Mouse (Mus musculus) MEL (cell line): Measurements from ENCODE around the gene Sparcl1. TPM values are rescaled to one million over a fixed set of nuclear protein-coding genes. Genes with fewer than 3 reads are reported as not detected.

Experiments used
- DNase-seq: peaks from one replicate; pipeline ENCODE4 v3.0.0; 2011; ENCODE audit warnings: low read depth, low spot score
- H3K27ac ChIP-seq: 2 replicates; pipeline ENCODE4 v1.5.1; 2012; ENCODE audit warnings: low read depth, mild to moderate bottlenecking, control low read depth, low read length, moderate library complexity; ENCODE audit not compliant: control insufficient read depth
- H3K27me3 ChIP-seq, 2 experiments: fragments of 150-350 bp in 1 of 2; sonication (generic) in 1 of 2; 2 replicates each; pipeline ENCODE4 v1.6.1; 2012; ENCODE audit warnings: low read length in 2 of 2, mild to moderate bottlenecking in 2 of 2, improper control_type of control experiment in 1 of 2, moderate library complexity in 1 of 2; ENCODE audit not compliant: insufficient read depth in 2 of 2, control insufficient read depth in 1 of 2
- H3K36me3 ChIP-seq, 2 experiments: 2 replicates each; pipeline ENCODE4 v1.6.1; 2012 to 2014; ENCODE audit warnings: low read length in 2 of 2, improper control_type of control experiment in 1 of 2, inconsistent platforms in 1 of 2, mild to moderate bottlenecking in 1 of 2; ENCODE audit not compliant: insufficient read depth in 2 of 2, control insufficient read depth in 1 of 2
- H3K4me1 ChIP-seq, 2 experiments: fragments of 150-350 bp in 1 of 2; sonication (generic) in 1 of 2; 2 replicates each; pipeline ENCODE4 v1.6.1; 2012; ENCODE audit warnings: low read length in 2 of 2, improper control_type of control experiment in 1 of 2, mild to moderate bottlenecking in 1 of 2; ENCODE audit not compliant: insufficient read depth in 2 of 2, control insufficient read depth in 1 of 2
- H3K4me3 ChIP-seq, 2 experiments: fragments of 150-350 bp in 1 of 2; sonication (generic) in 1 of 2; 2 replicates each; pipeline ENCODE4 v1.5.1; 2012; ENCODE audit warnings: low read depth in 2 of 2, low read length in 2 of 2, mild to moderate bottlenecking in 2 of 2, moderate library complexity in 2 of 2, control low read depth in 1 of 2, improper control_type of control experiment in 1 of 2; ENCODE audit not compliant: control insufficient read depth in 1 of 2, insufficient read depth in 1 of 2
- H3K79me2 ChIP-seq: 2 replicates; pipeline ENCODE4 v1.6.1; 2012; ENCODE audit warnings: mild to moderate bottlenecking, low read length, moderate library complexity; ENCODE audit not compliant: control insufficient read depth, poor library complexity, insufficient read depth
- H3K9ac ChIP-seq: 2 replicates; pipeline ENCODE4 v1.6.1; 2012; ENCODE audit warnings: low read depth, mild to moderate bottlenecking, control low read depth, low read length, moderate library complexity; ENCODE audit not compliant: control insufficient read depth, poor library complexity, severe bottlenecking
- H3K9me3 ChIP-seq: fragments of 150-350 bp; sonication (generic); replicated peaks from 2 replicates; pipeline ENCODE4 v1.6.1; 2012; ENCODE audit warnings: mild to moderate bottlenecking, low read length, improper control_type of control experiment, moderate library complexity; ENCODE audit not compliant: insufficient read depth
- BHLHE40 ChIP-seq: IDR thresholded peaks from 2 replicates; pipeline ENCODE4 v1.6.1; 2012; ENCODE audit warnings: low read depth, mild to moderate bottlenecking, inconsistent platforms, low read length, improper control_type of control experiment, borderline replicate concordance
- CHD2 ChIP-seq: IDR thresholded peaks from 2 replicates; pipeline ENCODE4 v1.6.1; 2011; ENCODE audit warnings: low read length, improper control_type of control experiment
- ELF1 ChIP-seq: IDR thresholded peaks from 2 replicates; pipeline ENCODE4 v1.6.1; 2014; ENCODE audit warnings: low read depth, mild to moderate bottlenecking, inconsistent platforms, low read length, improper control_type of control experiment, moderate library complexity
- ETS1 ChIP-seq: IDR thresholded peaks from 2 replicates; pipeline ENCODE4 v1.6.1; 2012; ENCODE audit warnings: low read depth, mild to moderate bottlenecking, inconsistent platforms, low read length, improper control_type of control experiment, moderate library complexity
- GABPA ChIP-seq: IDR thresholded peaks from 2 replicates; pipeline ENCODE4 v1.6.1; 2012; ENCODE audit warnings: low read depth, mild to moderate bottlenecking, inconsistent platforms, low read length, improper control_type of control experiment, moderate library complexity
- HCFC1 ChIP-seq: IDR thresholded peaks from 2 replicates; pipeline ENCODE4 v1.6.1; 2012; ENCODE audit warnings: low read depth, mild to moderate bottlenecking, inconsistent platforms, low read length, improper control_type of control experiment, moderate library complexity
- KAT2A ChIP-seq: conservative IDR thresholded peaks from 2 replicates; pipeline ENCODE4 v1.6.1; 2012; ENCODE audit warnings: low read depth, low read length, improper control_type of control experiment, inconsistent platforms
- MAX ChIP-seq: IDR thresholded peaks from 2 replicates; pipeline ENCODE4 v1.6.1; 2011; ENCODE audit warnings: low read length, improper control_type of control experiment
- MYB ChIP-seq: IDR thresholded peaks from 2 replicates; pipeline ENCODE4 v1.6.1; 2011; ENCODE audit warnings: mild to moderate bottlenecking, low read depth, low read length, improper control_type of control experiment
- NELFE ChIP-seq: IDR thresholded peaks from 2 replicates; pipeline ENCODE4 v1.6.1; 2011; ENCODE audit warnings: low read depth, low read length, improper control_type of control experiment
- NRF1 ChIP-seq: IDR thresholded peaks from 2 replicates; pipeline ENCODE4 v1.6.1; 2014; ENCODE audit warnings: low read depth, mild to moderate bottlenecking, inconsistent platforms, low read length, improper control_type of control experiment, moderate library complexity; ENCODE audit not compliant: poor library complexity, insufficient read depth, severe bottlenecking
- POLR2A ChIP-seq, 2 experiments: IDR thresholded peaks; 2 replicates each; pipeline ENCODE4 v1.6.1; 2011 to 2012; ENCODE audit warnings: low read length in 2 of 2, mild to moderate bottlenecking in 2 of 2, control low read depth in 1 of 2, improper control_type of control experiment in 1 of 2, low read depth in 1 of 2, moderate library complexity in 1 of 2; ENCODE audit not compliant: control insufficient read depth in 1 of 2, insufficient read depth in 1 of 2, poor library complexity in 1 of 2
- POLR2AphosphoS2 ChIP-seq: IDR thresholded peaks from 2 replicates; pipeline ENCODE4 v1.6.1; 2011; ENCODE audit warnings: low read length, improper control_type of control experiment
- POLR2AphosphoS5 ChIP-seq: IDR thresholded peaks from 2 replicates; pipeline ENCODE4 v1.6.1; 2012; ENCODE audit warnings: low read depth, borderline replicate concordance, mild to moderate bottlenecking, inconsistent platforms, low read length, moderate library complexity, mixed read lengths
- RAD21 ChIP-seq: IDR thresholded peaks from 2 replicates; pipeline ENCODE4 v1.6.1; 2011; ENCODE audit warnings: mild to moderate bottlenecking, low read depth, low read length, improper control_type of control experiment
- SIN3A ChIP-seq: IDR thresholded peaks from 2 replicates; pipeline ENCODE4 v1.6.1; 2012; ENCODE audit warnings: low read length, improper control_type of control experiment, inconsistent platforms
- TCF12 ChIP-seq: IDR thresholded peaks from 2 replicates; pipeline ENCODE4 v1.6.1; 2014; ENCODE audit warnings: low read depth, mild to moderate bottlenecking, inconsistent platforms, low read length, improper control_type of control experiment, moderate library complexity
- UBTF ChIP-seq: IDR thresholded peaks from 2 replicates; pipeline ENCODE4 v1.6.1; 2012; ENCODE audit warnings: low read depth, mild to moderate bottlenecking, inconsistent platforms, low read length, improper control_type of control experiment, moderate library complexity, borderline replicate concordance; ENCODE audit not compliant: insufficient read depth
- USF1 ChIP-seq: IDR thresholded peaks from 2 replicates; pipeline ENCODE4 v1.6.1; 2014; ENCODE audit warnings: low read depth, mild to moderate bottlenecking, inconsistent platforms, low read length, improper control_type of control experiment, moderate library complexity
- USF2 ChIP-seq, 2 experiments: IDR thresholded peaks; 2 replicates each; pipeline ENCODE4 v1.6.1; 2011 to 2012; ENCODE audit warnings: improper control_type of control experiment in 2 of 2, low read length in 2 of 2, borderline replicate concordance in 1 of 2, inconsistent platforms in 1 of 2, low read depth in 1 of 2, mild to moderate bottlenecking in 1 of 2; ENCODE audit not compliant: insufficient read depth in 1 of 2
- ZC3H11A ChIP-seq: IDR thresholded peaks from 2 replicates; pipeline ENCODE4 v1.6.1; 2012; ENCODE audit warnings: low read depth, mild to moderate bottlenecking, inconsistent platforms, low read length, improper control_type of control experiment
- ZKSCAN1 ChIP-seq: IDR thresholded peaks from 2 replicates; pipeline ENCODE4 v1.6.1; 2012; ENCODE audit warnings: low read depth, mild to moderate bottlenecking, inconsistent platforms, low read length, improper control_type of control experiment, moderate library complexity
- ZNF384 ChIP-seq: IDR thresholded peaks from 2 replicates; pipeline ENCODE4 v1.6.1; 2012; ENCODE audit warnings: low read depth, mild to moderate bottlenecking, inconsistent platforms, low read length, improper control_type of control experiment
- polyA plus RNA-seq, 2 experiments: library from polyadenylated mRNA; stranded (reverse) in 1 of 2; unstranded in 1 of 2; fragments of >175 nt in 1 of 2; fragments of >200 nt in 1 of 2; gene quantifications; 2 replicates each; pipeline versions ENCODE4 v1.2.1 to v1.2.4; 2012; ENCODE audit warnings: low replicate concordance in 2 of 2, low read depth in 1 of 2; ENCODE audit not compliant: insufficient read length in 2 of 2, insufficient read depth in 1 of 2, missing spikeins in 1 of 2
- total RNA-seq: library from RNA; depleted of rRNA; stranded (reverse); fragments of 300-350 nt; gene quantifications from 2 replicates; pipeline ENCODE4 v1.2.3, GENCODE M21; 2012

The Sparcl1 gene
- total and polyA plus RNA-seq, 3 experiments, result not detected

DNA sequence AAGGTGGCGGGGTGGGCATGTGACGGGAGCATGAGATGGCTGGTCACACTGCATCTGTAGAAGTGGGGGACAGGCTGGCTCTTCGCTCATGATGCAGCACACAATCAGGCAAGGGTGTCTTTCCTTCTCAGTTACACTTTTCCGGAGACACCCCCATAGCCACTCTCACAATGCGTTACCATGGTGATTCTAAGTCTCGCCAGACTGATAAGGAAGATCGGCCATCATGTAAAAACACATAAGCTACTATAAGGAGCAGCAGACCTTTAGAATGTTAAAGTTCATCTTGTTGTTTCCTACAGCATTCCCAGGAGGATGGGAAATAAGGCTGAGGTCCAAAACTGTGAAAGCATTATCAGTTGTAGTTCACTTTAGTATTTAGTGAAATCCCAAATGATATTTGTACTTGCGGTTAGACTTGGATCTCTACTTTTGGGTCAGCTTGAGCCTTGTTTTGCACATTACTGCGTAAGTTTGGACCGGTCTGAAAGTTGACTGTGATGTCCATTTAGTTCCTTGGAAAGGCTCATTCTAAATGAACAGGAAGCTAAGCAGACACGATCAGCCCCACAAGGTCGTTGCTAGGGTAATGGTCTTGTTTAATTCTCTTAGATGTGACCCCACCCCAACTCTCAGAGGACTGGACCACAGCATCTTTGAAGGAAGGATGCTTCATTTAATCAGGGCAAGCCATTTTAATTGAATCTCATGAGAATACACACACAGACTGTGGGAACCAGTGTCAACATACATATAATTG, 13.2 kb upstream of the Sparcl1 start:
- TF ChIP-seq HCFC1, result no peak
- no peak for TF ChIP-seq KAT2A
- no peak for TF ChIP-seq USF2 (IDR thresholded peaks at IDR 0.05; ENCODE audit: borderline replicate concordance in 1 of 2, insufficient read depth in 1 of 2, low read depth in 1 of 2, low read length in 2 of 2)
- no peak for TF ChIP-seq NELFE
- no peak for TF ChIP-seq USF1
- TF ChIP-seq CHD2, result no peak
- no peak for TF ChIP-seq POLR2AphosphoS2
- Histone ChIP-seq H3K79me2 (no peaks in the 10 kb centered on the region), H3K36me3 (no peaks in the 10 kb centered on the region), H3K4me1 (no peaks in the 10 kb centered on the region), H3K9me3 (no peaks in the 10 kb centered on the region), H3K4me3 (no peak overlapping the region), H3K27ac (no peak overlapping the region), H3K27me3 (peaks cover 0 to 2% of the 10 kb centered on the region in 2 experiments; a peak in 2 of 4 replicates), H3K9ac (no peak overlapping the region)
- DNase-seq, result no peak

DNA sequence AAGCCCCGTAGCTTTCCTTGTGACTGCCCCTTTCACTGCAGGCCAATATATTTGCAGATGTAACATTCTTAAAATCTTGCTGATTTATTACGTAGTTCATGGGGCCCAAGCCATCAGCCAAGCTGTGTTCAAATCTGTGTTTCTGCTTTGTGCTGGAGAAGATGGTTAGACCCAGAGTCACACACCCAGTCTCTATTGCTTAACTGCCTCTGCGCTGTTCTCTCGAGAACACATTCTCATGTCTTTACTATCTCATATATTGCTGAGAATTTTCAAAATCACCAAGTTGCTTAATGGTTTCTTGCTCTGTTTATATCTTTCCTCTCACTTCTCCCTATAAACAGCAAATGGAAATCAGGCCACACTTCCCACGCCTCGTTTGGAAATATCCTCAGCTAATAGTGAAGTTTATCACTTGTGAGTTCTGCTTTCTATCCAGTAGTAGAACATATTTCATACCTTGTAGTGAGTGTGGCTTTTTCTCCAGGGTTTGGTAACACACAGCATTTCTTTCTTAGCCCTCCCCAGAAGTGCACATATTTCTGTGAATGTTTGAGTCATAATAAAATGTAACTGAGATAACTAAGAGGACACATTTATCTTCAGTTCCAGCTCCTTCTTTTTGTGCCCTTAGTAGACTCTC, 10.6 kb upstream of the Sparcl1 start:
- Histone ChIP-seq H3K9ac (no peak overlapping the region), H3K27me3 (peaks cover 0 to 2% of the 10 kb centered on the region in 2 experiments; a peak in 1 of 4 replicates)

DNA sequence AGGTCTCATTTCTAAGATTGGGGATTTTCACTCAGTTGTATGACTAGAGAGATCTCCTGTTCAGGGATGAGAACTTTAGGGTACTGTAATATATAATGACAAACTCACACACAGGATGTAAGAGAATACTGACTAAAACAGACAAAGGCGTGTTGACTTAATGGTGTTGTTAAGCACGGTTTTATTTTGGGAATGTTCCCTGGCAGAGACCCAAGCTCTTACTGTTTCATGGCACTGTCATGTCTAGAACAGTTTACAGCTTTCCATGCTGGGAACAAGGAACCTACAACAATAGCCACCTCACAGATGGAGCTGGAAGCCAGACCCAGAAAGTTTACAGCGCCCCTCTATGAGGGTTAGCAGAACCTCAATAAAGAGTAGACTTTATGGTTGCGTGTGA, 2.4 kb upstream of the Sparcl1 start:
- Histone ChIP-seq H3K27me3 (no peaks in the 10 kb centered on the region; a peak in 1 of 4 replicates), H3K27ac (no peak overlapping the region), H3K4me1 (no peaks in the 10 kb centered on the region), H3K4me3 (no peak overlapping the region), H3K36me3 (no peaks in the 10 kb centered on the region), H3K79me2 (no peaks in the 10 kb centered on the region), H3K9ac (no peak overlapping the region), H3K9me3 (no peaks in the 10 kb centered on the region)
- TF ChIP-seq MAX (no peak), MYB (no peak), USF1 (no peak), BHLHE40 (no peak), POLR2A (IDR thresholded peaks at IDR 0.05; ENCODE audit: control insufficient read depth in 1 of 2, insufficient read depth in 1 of 2, low read depth in 1 of 2, low read length in 2 of 2, poor library complexity in 1 of 2) (no peak), NRF1 (no peak), ETS1 (no peak), POLR2AphosphoS5 (no peak), SIN3A (no peak), ELF1 (no peak), ZC3H11A (no peak), RAD21 (no peak), TCF12 (no peak), KAT2A (no peak), ZKSCAN1 (no peak)
- no peak for DNase-seq

More for the DNA sequence above, 10.6 kb upstream of the Sparcl1 start:
- no peak overlapping the region for H3K4me3 ChIP-seq
- no peak for TF ChIP-seq USF1
- no peak for TF ChIP-seq GABPA
- no peak for TF ChIP-seq BHLHE40
- TF ChIP-seq ZNF384, result no peak
- no peak for TF ChIP-seq NRF1
- TF ChIP-seq UBTF, result no peak
- DNase-seq, result no peak
- H3K27ac ChIP-seq, result no peak overlapping the region
- no peaks in the 10 kb centered on the region for H3K4me1 ChIP-seq
- H3K9me3 ChIP-seq, result no peaks in the 10 kb centered on the region
- no peaks in the 10 kb centered on the region for H3K79me2 ChIP-seq
- H3K36me3 ChIP-seq, result no peaks in the 10 kb centered on the region
